ENCODE assay signal across 19 mouse cellular contexts in genomic region chr9:68790922-68791321, GRCm38 (mm10).
"Had no signal": no experiment of that assay in that cellular context is flagged by ENCODE, and none has a peak within 500 bp of the region (broad histone marks: within the 10 kb centered on the region; RNA-seq: fewer than 3 reads in every experiment).

No protein-coding gene starts in this region.

- H3K36me3 ChIP-seq: liver, embryonic 12.5 days; midbrain, embryonic 10.5 days; midbrain, embryonic 12.5 days; neural tube, embryonic 13.5 days; neural tube, embryonic 15.5 days had no signal

- H3K27me3 ChIP-seq: liver, embryonic 12.5 days; midbrain, embryonic 12.5 days; neural tube, embryonic 13.5 days; neural tube, embryonic 15.5 days had no signal

- H3K4me3 ChIP-seq: liver, embryonic 12.5 days; midbrain, embryonic 10.5 days; midbrain, embryonic 12.5 days; myocyte; neural tube, embryonic 13.5 days; neural tube, embryonic 15.5 days had no signal

- H3K4me2 ChIP-seq: liver, embryonic 12.5 days; midbrain, embryonic 12.5 days; neural tube, embryonic 13.5 days; neural tube, embryonic 15.5 days had no signal

- H3K9me3 ChIP-seq: liver, embryonic 12.5 days; midbrain, embryonic 10.5 days; midbrain, embryonic 12.5 days; neural tube, embryonic 13.5 days; neural tube, embryonic 15.5 days had no signal

- ATAC-seq: liver, embryonic 12.5 days; midbrain, embryonic 16.5 days had no signal

- H3K27ac ChIP-seq: liver, embryonic 12.5 days; liver, embryonic 14.5 days; midbrain, embryonic 10.5 days; midbrain, embryonic 12.5 days; neural tube, embryonic 13.5 days; neural tube, embryonic 15.5 days had no signal

- DNase-seq: lung, postnatal 10 days; lung, postnatal 36 days; midbrain, embryonic 14.5 days; retina, postnatal 1 day; right cerebral cortex, adult 18-20 months; right cerebral cortex, postnatal 25 days; right cerebral cortex, postnatal 4 days; spleen, adult 18-20 months; thymus, adult 18-20 months; thymus, postnatal 14 days; thymus, postnatal 36 days had no signal

- H3K9ac ChIP-seq: liver, embryonic 12.5 days; liver, embryonic 14.5 days; midbrain, embryonic 12.5 days; neural tube, embryonic 13.5 days; neural tube, embryonic 15.5 days had no signal

- H3K4me1 ChIP-seq: liver, embryonic 12.5 days; midbrain, embryonic 10.5 days; midbrain, embryonic 12.5 days had no signal
